7 mouse cellular contexts compared by ENCODE assay signal in the genomic region with DNA sequence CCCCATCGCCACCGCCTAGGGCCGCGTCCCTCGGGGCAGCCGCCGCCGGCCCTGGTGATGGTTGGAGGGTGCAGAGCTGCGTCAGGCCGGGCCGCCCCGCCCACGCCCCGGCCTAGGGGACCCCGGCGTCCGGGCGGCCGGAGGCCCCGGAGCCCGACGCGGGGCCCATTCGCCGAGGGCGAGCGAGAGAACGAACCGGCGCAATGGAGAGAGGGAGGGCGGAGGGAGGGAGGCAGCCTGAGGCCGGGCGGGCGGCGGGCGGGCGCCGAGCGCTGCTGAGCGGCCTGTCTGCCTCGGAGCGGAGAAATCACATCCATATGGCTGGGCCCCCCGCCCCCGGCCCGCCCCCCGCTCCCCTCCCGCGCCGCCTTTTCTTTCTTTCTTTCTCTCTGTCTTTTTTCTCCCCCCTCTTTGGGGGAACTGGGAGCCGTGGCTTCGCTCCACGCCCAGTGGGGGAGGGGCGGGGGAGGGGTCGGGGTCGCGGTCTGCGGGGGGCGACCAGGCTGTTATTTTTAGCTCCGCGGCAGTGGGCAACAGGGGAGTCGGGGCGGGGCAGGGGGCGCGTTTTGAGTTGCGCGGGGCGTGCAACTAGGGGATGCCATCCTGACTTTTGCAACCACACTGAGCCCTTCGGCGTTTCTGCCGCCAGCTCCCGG. TPM values are rescaled to one million over a fixed set of nuclear protein-coding genes. Genes with fewer than 3 reads are reported as not detected.
DNase-seq lines count a peak whose midpoint lies in the region; ATAC-seq and TF ChIP-seq lines count a peak whose summit lies in the region.

No protein-coding gene starts in this region.

- ATAC-seq in intestine, embryonic 15.5 days = peak; percentile 74

- H3K4me1 ChIP-seq in thymus, adult 2 months (replicated peaks; ENCODE audit: control insufficient read depth, insufficient read depth, low read length) = peaks cover 2% of the 10 kb centered on the region; the same call in 1 of the 2 replicates
- peaks cover 62% of the 10 kb centered on the region for H3K4me1 ChIP-seq in forebrain, embryonic 10.5 days
- peaks cover 31% of the 10 kb centered on the region for H3K4me1 ChIP-seq in intestine, embryonic 15.5 days (replicated peaks)
- peaks cover 3% of the 10 kb centered on the region for H3K4me1 ChIP-seq in testis, adult 2 months (ENCODE audit: control insufficient read depth, insufficient read depth, low read length)

- no peak overlapping the region for H3K27ac ChIP-seq in thymus, adult 2 months (ENCODE audit: control insufficient read depth, insufficient read depth, low read length)
- peak overlapping the region; percentile 89 for H3K27ac ChIP-seq in forebrain, embryonic 10.5 days
- H3K27ac ChIP-seq in intestine, embryonic 15.5 days = peak overlapping the region; percentile 85
- no peak overlapping the region for H3K27ac ChIP-seq in testis, adult 2 months (ENCODE audit: control insufficient read depth, insufficient read depth, low read depth, low read length)

- H3K36me3 ChIP-seq in thymus, adult 2 months (ENCODE audit: control insufficient read depth, insufficient read depth, low read length) = no peaks in the 10 kb centered on the region
- H3K36me3 ChIP-seq in forebrain, embryonic 10.5 days (replicated peaks) = no peaks in the 10 kb centered on the region
- H3K36me3 ChIP-seq in intestine, embryonic 15.5 days = no peaks in the 10 kb centered on the region
- no peaks in the 10 kb centered on the region for H3K36me3 ChIP-seq in testis, adult 2 months (ENCODE audit: control insufficient read depth, insufficient read depth, low read length)

- H3K4me3 ChIP-seq in thymus, adult 2 months (ENCODE audit: control insufficient read depth, insufficient read depth, low read length) = peak overlapping the region; percentile 30
- H3K4me3 ChIP-seq in forebrain, embryonic 10.5 days = peak overlapping the region; percentile 70
- H3K4me3 ChIP-seq in intestine, embryonic 15.5 days (replicated peaks) = peak overlapping the region; percentile 70
- H3K4me3 ChIP-seq in testis, adult 2 months (ENCODE audit: control insufficient read depth, low read depth, low read length) = peak overlapping the region; percentile 75

- H3K4me2 ChIP-seq in intestine, embryonic 15.5 days (replicated peaks) = peak overlapping the region; percentile 96

- no peak for DNase-seq in thymus, adult 2 months
- no peak for DNase-seq in thymus, postnatal 14 days
- no peak for DNase-seq in forebrain, embryonic 10.5 days (ENCODE audit: extremely low spot score, low spot score)
- DNase-seq in lung, postnatal 4 days = peak; percentile 49 to 74
- no peak for DNase-seq in left cerebral cortex, adult 11 months (ENCODE audit: low spot score)

- H3K27me3 ChIP-seq in thymus, adult 2 months (ENCODE audit: control insufficient read depth, insufficient read depth, low read length) = peaks cover 21% of the 10 kb centered on the region
- peaks cover 91% of the 10 kb centered on the region for H3K27me3 ChIP-seq in forebrain, embryonic 10.5 days (ENCODE audit: poor library complexity, severe bottlenecking)
- peaks cover 18% of the 10 kb centered on the region for H3K27me3 ChIP-seq in intestine, embryonic 15.5 days (replicated peaks)
- H3K27me3 ChIP-seq in testis, adult 2 months (ENCODE audit: control insufficient read depth, insufficient read depth, low read length) = peaks cover 5% of the 10 kb centered on the region; the same call in 1 of the 2 replicates

- H3K9ac ChIP-seq in intestine, embryonic 15.5 days = peak overlapping the region; percentile 74

- TF ChIP-seq CTCF in thymus, adult 2 months (IDR thresholded peaks at IDR 0.05; ENCODE audit: borderline replicate concordance, control insufficient read depth, extremely low read depth, insufficient read depth, low read length, poor library complexity) = no peak
- no peak for TF ChIP-seq CTCF in testis, adult 2 months (IDR thresholded peaks at IDR 0.05; ENCODE audit: control insufficient read depth, insufficient read depth, insufficient replicate concordance, low read depth, low read length)

- no peak for TF ChIP-seq POLR2A in thymus, adult 2 months (IDR thresholded peaks at IDR 0.05; ENCODE audit: control insufficient read depth, extremely low read depth, insufficient read depth, low read length, poor library complexity)
- no peak for TF ChIP-seq POLR2A in testis, adult 2 months (IDR thresholded peaks at IDR 0.05; ENCODE audit: control insufficient read depth, low read depth, low read length)

- no peaks in the 10 kb centered on the region for H3K9me3 ChIP-seq in forebrain, embryonic 10.5 days
- H3K9me3 ChIP-seq in intestine, embryonic 15.5 days = no peaks in the 10 kb centered on the region

- 1% methylated on average over 48 of the region's 71 CpGs for WGBS in thymus, adult 2 months
- under 1% methylated on average over 53 of the region's 71 CpGs for WGBS in forebrain, embryonic 10.5 days
- under 1% methylated on average over 67 of the region's 71 CpGs for WGBS in intestine, embryonic 15.5 days

RNA-seq across cellular contexts. Expression of a gene that starts 0.8 kb away (rescaled TPM):
- polyA plus RNA-seq in thymus, adult 2 months (2012; rRNA removed) = 2.4 and 293 TPM in 2 replicates
- 0.27 and 0.54 TPM in 2 replicates for polyA plus RNA-seq in forebrain, embryonic 10.5 days (2016; fragmentation: Nextera tagmentation; extraction: Ambion mirVana)
- polyA plus RNA-seq in intestine, embryonic 15.5 days (2015; fragmentation: Nextera tagmentation; extraction: Ambion mirVana) = 0.53 and 0.58 TPM in 2 replicates
- polyA plus RNA-seq in testis, adult 2 months (2012; rRNA removed) = 0.90 TPM in 2 replicates

RNA-seq across cellular contexts. Expression of a gene that starts 4.5 kb away (rescaled TPM):
- 5.4 and 5.8 TPM in 2 replicates for polyA plus RNA-seq in thymus, adult 2 months (2012; rRNA removed)
- polyA plus RNA-seq in forebrain, embryonic 10.5 days (2016; fragmentation: Nextera tagmentation; extraction: Ambion mirVana) = 19.2 and 23.0 TPM in 2 replicates
- 21.6 and 23.6 TPM in 2 replicates for polyA plus RNA-seq in intestine, embryonic 15.5 days (2015; fragmentation: Nextera tagmentation; extraction: Ambion mirVana)
- 2.8 and 2.9 TPM in 2 replicates for polyA plus RNA-seq in testis, adult 2 months (2012; rRNA removed)

RNA-seq across cellular contexts. Expression of a gene that starts 55.5 kb away (rescaled TPM):
- polyA plus RNA-seq in thymus, adult 2 months (2012; rRNA removed) = not detected in 2 replicates
- not detected in 2 replicates for polyA plus RNA-seq in forebrain, embryonic 10.5 days (2016; fragmentation: Nextera tagmentation; extraction: Ambion mirVana)
- polyA plus RNA-seq in intestine, embryonic 15.5 days (2015; fragmentation: Nextera tagmentation; extraction: Ambion mirVana) = not detected in 2 replicates
- 68.5 and 85.7 TPM in 2 replicates for polyA plus RNA-seq in testis, adult 2 months (2012; rRNA removed)

Comparison
In these comparisons a context has a peak if more than half of its experiments do, and no peak if none do; other contexts are left out.
1. DNase-seq: peak in lung, postnatal 4 days (2 of 2); none in thymus, adult 2 months (single experiment), thymus, postnatal 14 days (single experiment), forebrain, embryonic 10.5 days (single experiment) and left cerebral cortex, adult 11 months (single experiment).
2. H3K27ac ChIP-seq: peak in forebrain, embryonic 10.5 days (single experiment) and intestine, embryonic 15.5 days (single experiment); none in thymus, adult 2 months (single experiment) and testis, adult 2 months (single experiment).
3. RNA of a gene that starts 55.5 kb away (polyA plus RNA-seq): 68.5 to 85.7 TPM in testis, adult 2 months; not detected in thymus, adult 2 months, not detected in forebrain, embryonic 10.5 days and not detected in intestine, embryonic 15.5 days; every median in the first group is over 10 times any median in the second.
4. Peak in every context shown above with its lines, with median percentiles within 50 percentile points of each other: H3K4me3 ChIP-seq.